Mouse (Mus musculus) bone marrow macrophage, adult 2 months (primary cell): ENCODE measurements at regions not wholly inside any gene's neighbourhood (a gene's known extent, or its start where the extent isn't known, plus 50 kb on each side); places are given as distances from the start of the nearest gene placed in this dataset.

ENCODE experiments used
- CTCF ChIP-seq: IDR thresholded peaks from 2 replicates; pipeline ENCODE4 v1.5.1; 2012; ENCODE audit warnings: low read depth, mild to moderate bottlenecking, low read length, moderate library complexity
- POLR2A ChIP-seq: IDR thresholded peaks from 2 replicates; pipeline ENCODE4 v1.6.1; 2012; ENCODE audit warnings: mild to moderate bottlenecking, low read depth, low read length, borderline replicate concordance

DNA sequence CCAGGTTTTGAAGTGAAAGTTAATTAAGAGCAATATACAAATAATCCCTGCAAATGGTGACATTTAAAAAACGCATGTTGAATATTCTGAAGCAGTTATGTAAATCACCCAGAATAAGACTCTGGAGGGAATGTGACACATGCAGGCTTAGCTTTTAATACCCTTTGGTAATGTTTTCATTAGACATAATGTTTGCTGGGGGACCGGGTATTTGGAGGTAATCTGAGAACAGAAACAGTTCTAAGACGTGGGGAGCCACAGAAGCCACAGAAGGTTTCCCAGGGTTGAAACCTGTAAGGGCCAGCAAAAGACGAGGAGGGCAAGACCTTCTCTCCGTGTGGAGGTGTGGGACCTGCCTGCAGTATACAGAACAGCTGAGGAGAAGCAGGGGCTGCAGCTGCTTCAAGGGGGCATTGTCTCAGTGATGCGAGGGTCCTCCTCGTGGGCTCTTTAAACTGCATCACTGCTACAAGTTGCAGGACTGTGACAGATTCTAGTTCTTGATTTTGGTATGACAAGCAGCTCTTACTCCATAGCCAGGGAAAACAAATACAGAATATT lies 184.9 kb downstream of the Brms1l start:
- TF ChIP-seq CTCF = no peak
- TF ChIP-seq POLR2A = no peak
